Mouse (Mus musculus) 3134 (cell line): Measurements from ENCODE around the gene Cd2.

Experiments used
- DNase-seq: peaks from one replicate; pipeline ENCODE4 v3.0.0-alpha.2; 2011; ENCODE audit warnings: low spot score; ENCODE audit not compliant: insufficient read length; ENCODE audit errors: extremely low read depth

The Cd2 gene

DNA sequence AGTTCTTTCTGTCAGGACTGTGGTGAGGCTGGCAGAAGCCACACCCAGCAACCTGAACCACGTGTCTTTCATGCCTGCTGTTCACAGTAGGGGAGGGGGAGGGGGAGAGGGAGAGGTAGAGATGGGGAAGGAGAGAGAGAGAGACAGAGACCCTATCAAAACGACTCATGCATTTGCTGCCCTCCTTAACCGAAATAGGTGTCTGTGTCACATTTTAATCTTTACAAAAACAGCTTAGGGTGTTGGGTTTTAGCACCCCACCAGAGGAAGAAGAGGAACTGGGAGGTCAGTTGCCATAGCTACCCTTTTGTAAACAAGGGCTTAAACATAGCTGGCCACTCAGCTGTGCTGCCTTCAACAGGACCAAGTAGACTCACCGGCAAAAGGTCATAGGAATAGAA is at the start of gene Cd2:
Gene Cd2 (minus strand): TSS at position 29 of the 401 bp plus-strand sequence.
- DNase-seq = no peak

DNA sequence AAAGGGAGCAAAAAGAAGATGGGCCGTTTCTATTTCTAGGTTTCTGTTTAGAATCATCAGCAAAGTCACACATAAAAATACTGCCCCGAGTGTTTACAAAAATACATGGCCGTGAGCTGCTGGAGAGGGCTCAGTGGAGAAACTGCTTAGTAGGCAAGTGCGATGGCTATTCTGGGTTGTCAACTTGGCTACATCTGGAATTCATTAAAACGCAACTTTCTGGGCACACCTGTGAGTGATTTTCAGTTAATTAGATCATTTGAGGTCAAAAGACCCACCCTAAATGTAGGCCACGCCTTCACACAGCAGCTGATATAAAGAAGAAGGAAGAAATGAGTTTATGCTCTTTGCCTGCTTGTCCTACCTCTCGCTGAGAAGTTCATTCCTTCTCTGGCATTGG is 40.9 kb upstream of the Cd2 start:
- DNase-seq = no peak

DNA sequence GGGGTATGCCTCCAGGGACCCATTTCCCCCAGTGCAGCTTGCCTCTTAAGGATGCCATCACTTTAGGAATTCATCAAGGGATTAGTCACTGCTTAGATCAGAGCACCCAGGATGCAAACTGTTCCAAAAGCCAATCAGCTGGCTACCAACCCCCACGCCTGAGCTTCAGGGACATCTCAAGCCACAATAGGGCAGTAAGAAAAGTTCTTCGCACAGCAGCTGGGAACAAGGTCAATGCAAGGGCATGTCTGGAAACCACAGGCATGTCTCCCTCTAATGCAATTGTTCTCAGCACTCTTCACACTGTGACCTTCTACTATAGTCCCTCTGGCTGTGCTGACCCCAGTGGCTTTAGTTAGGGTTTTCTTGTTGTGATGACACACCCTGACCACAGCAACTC is 39.5 kb upstream of the Cd2 start:
- peak; percentile 47 for DNase-seq

DNA sequence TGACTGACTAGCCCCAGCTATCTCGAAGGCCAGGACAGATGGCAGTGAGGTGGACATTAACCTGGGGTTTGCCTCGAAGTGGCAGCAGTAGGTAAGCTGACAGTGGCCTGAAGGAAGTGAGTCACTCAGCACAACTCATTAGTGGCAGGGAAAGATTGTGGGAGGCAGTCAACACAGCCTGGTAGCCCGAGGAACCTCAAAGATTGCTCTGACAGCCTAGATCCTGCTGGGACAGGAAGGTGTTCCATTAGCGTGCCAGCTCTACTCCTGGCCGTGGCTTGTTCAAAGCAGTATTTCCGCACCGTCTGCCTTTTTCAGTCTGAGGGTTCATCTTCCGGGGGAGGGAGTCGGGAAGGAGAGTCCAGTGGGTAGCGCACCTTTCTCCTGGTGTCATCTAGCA is 34.7 kb upstream of the Cd2 start:
- DNase-seq = no peak

DNA sequence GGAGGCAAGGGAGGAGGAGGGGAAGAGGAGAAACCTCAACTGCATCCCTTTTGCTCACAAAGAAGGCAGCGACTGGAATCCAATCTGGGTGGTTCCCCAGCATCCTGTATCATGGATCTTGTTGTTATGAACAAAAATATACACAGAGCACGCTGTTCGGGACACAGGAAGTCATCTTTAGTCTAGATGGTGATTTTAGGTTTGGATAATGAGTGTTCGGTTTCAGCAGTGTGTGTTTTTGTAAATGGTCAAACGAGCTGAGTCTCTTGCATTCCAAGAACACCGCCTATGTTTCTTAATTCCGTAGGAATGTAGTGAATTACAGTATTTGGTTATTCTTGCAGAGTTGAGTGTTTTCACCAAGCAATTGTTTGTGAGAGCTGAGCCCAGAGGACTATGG is 33.1 kb upstream of the Cd2 start:
- no peak for DNase-seq

DNA sequence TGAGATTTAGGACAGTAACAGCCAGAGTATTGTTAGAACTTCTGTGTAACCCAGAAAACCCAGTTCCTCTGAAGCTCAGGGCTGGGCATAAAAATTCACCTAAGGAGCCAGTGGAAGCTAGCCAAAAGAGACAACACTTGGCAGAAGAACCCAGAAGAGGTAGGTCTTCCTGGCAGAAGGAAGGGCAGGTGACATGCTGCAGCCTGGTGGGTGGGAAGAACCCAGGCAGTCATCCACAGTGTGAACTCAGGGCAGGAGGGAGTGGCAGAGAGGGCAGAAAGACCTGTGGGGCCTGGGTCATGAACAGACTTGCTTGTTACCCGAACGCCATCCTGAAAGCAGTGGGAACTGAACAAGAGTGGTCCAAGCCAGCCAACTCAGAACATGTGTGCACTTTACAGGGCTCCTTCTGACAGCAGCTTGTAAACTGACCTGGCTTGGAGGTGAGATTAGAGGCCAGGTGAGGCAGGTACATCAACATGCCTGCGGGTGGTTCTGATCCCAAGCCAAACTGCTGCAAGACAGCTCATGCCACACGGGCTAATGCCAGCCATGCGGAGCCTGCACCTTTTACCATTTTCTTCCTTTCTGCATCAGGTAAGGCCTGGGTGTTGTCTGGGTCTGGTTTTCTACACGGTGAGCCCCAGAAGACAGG is 30.9 kb upstream of the Cd2 start:
- DNase-seq = no peak

DNA sequence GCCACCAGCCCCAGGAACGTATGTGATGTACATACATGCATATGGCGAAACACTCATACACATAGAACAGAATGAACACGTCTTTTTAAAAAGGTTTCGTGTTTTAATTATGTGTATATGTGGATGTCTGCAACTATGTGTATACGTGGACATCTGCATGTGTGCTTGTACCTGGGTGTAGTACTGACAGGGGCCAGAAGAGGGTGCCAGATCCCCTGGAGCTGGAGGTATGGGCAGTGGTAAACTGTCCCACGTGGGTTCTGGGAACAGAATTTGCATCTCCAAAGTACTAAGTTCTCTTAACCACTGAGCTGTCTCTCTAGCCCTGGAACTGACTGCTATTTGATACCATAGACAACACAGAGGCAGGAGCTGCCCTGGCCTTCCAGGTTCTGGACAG is 30.4 kb upstream of the Cd2 start:
- DNase-seq = no peak

DNA sequence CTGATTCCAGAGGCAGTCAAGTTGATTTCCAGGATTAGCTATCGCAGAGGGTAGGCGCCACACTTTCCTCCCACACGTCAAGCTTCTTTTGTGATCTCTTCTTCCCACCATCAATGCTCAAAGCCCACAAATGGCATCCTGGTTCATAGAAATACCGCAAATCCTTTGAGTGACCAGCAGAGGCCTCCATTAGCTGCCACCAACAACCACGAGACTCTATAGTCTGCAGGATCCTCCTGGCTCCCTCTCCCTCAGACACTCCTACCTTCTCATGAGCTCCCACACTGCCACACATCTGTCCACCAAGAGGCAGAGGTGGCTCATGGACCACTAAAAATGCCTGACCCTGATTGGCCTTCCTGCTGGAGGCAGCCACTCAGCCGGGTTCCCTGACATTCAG is 27.2 kb upstream of the Cd2 start:
- no peak for DNase-seq

DNA sequence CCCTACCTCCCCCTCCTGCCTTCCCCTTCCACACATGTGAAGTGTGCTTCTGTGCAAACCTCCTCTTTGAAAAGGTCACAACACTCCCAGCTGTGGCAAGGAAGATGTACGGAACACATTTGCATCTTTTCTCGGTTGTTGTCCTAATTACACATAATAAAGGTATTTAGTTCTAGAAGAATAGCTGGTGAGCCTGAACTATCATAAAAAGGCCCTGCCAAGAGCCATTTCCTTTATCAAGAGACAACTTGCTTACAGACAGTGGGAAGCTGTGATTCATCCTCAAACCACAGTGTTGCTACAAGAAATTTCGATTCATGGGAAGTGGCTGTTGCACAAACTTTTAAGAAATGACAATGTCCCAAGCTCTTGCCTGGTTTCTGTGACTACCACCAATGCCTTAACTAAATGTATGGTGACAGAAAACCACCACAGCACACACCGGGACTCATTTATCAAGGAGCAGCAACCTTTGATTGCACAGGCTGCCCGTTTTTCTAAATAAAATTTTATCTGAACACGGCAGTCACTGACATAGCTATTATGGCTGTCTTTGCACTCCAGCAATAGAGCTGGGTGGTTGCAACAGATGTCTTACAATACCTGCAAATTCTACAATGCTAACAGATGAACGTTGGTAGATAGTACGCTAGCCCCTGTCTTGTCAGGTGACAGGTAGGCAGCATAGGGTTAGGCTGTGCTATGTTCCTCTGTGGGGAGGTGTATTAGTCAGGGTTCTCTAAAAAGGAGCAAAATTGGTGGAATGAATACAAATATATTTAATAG is 25.7 kb upstream of the Cd2 start:
- no peak for DNase-seq

DNA sequence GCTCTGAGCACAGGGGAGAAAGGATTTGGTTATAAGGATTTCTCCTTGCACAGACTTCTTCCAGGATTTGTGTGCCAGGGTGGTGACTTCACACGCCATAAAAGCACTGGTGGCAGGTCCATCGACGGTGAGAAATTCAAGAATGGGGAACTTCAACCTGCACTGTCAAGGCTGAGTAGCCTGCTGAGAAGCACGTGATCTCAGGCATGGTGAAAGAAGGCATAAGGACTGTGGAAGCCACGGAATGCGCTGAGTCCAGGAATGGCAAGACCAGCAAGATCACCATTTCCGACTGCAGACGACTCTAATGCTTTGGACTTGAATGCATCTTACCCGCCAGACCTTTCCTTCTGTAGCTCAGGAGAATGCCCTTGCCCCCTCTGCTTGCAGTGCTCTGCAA is 23.2 kb upstream of the Cd2 start:
- DNase-seq = no peak

DNA sequence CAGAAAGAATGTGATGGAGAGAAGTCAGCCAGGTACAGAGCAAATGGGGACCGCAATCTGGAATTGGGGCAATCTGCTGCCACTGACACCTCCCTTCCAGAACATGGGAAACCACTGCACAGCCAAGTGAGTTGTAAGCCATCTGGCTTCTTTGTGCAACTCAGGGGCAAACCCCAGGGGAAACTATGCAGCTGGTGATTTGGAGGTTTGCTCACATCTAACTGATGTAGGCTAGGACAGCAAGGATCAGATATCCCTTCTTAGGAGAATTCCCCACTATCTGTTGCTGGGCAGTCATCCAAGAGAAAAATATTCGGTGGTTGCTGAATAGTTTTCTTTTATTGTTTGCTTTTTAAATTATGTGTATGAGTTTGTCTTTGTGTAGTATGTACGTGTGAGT is 21.9 kb upstream of the Cd2 start:
- no peak for DNase-seq

DNA sequence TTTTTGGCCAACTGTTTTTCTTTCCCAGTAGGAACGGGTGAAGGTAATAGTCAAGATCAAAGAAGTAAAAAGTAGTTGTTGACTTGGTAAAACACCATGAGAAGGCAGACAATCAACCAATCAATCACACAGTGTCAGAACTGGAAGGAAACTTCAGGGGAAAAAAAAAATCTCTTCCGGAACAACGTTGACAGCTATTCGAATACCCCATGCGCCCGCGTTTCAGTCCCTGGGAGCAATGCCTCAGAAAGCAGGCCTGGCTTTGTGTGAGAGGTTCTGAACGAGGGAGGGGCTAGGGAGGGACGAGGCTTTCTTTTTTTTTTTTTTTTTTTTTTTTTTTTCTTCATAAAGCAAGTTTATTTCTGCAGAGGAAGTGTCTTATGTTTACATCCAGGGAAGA is 18.4 kb upstream of the Cd2 start:
- DNase-seq = no peak

DNA sequence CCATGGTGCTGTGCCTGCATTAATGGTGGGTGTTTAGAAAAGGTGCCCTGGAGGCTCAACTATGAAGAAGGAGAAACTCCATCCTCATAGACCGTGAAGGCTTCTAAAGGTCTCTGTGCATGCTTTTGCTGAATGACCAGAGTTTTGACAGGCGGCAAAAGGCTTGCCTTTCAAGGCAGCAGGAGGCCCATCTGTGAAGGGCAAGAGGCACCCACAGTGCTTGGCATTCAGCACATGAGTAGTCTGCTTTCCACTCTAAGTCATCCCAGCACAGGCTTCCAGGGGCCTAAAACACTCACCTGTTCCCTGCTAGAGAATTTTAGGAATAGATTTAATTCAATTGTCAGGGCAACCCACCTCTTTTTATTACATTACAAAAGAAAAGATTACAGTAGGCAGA is 17.3 kb upstream of the Cd2 start:
- no peak for DNase-seq

DNA sequence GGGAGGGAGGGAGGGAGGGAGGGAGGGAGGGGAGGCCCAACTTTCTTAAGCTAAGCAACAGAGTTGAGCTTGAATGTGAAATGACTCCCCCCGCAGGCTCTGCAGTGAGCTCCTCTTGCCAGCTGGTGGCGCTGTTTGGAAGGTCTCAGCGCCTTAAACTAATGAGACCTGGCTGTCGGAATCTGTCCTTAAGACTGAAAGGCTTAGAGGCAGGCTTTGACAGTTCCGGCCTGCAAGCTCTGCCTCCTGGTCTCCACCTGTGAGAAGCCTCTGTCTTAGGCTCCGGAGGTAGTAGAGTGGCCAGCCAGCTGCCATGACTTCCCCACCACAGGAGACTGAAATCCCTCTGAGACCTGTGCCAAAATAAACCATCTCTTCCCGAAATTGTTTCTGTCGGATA is 16.4 kb upstream of the Cd2 start:
- peak; percentile 41 for DNase-seq

DNA sequence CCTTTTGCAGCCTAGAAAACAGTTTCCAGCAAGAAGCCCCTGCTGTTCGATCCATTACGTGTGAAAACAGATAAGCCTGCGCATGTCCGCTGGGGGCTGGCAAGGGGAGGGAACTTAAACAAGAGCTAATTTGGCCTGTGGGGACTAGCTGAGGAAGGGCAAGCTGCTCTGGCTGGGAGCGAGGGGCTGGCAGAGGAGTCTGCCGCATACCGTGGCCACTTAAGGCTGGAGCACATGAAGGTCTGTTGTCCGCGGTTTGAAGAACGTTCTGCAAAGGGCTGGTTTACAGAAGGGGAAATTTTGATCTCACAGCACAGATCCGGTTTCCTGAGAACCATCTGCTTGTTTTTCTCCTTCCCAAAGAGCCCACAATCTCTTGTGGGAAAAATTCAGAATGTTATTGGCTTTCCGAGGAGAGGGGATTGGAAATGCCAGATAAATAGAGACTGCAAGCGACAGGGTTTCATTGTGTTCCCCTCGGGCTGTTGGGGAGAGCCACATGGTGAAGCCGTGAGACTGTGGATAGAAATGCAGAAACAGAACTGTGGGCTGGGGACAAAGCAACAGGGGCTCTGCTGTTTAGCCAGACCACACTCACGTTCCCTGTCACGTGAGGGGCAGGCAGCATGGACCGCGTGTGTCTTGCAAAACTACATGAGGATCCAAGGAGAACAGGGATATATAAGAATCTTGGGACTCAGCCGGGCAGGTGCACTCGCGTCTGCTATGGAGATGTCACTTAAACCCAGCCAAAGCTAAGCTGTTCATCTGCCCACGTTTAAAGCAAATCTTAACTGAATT is 12.7 kb upstream of the Cd2 start:
- DNase-seq = no peak

DNA sequence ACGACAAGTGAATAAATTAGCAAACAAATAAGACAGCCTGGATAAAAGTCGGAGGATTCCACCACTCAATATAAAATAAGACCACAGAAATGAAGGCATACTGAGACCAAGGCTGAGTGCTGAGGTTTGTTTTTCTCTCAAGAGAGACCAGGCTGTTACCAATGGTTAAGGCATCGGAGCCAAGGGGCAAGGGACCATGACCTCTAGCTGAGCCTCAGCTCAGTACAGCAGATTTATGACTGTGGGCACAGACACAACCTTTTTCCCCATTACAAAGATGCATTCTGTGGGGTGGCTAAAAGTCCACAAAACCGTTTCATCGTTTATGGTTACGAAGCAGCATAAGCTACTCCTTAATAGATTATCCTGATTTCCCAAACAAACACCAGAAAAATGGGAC is 11.9 kb upstream of the Cd2 start:
- no peak for DNase-seq

DNA sequence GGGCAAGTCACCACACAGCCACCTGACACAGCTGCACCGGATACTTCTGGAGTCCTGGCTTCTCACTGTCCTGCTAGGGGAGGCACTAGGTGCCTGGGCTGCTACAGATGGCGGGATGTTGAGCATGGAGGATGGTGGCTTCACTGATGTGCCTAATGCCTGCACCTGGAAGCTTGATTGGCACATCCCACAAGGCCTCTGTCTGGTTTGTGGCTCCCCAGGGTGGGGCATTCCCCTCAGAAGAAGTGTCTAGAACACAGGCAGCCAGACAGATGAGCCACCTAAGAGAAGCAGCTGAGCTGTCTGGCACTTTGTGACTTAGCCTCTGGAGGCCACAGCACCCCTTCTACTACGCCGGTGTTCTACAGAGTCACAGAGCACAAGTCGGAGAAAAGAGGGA is 9.5 kb upstream of the Cd2 start:
- no peak for DNase-seq

DNA sequence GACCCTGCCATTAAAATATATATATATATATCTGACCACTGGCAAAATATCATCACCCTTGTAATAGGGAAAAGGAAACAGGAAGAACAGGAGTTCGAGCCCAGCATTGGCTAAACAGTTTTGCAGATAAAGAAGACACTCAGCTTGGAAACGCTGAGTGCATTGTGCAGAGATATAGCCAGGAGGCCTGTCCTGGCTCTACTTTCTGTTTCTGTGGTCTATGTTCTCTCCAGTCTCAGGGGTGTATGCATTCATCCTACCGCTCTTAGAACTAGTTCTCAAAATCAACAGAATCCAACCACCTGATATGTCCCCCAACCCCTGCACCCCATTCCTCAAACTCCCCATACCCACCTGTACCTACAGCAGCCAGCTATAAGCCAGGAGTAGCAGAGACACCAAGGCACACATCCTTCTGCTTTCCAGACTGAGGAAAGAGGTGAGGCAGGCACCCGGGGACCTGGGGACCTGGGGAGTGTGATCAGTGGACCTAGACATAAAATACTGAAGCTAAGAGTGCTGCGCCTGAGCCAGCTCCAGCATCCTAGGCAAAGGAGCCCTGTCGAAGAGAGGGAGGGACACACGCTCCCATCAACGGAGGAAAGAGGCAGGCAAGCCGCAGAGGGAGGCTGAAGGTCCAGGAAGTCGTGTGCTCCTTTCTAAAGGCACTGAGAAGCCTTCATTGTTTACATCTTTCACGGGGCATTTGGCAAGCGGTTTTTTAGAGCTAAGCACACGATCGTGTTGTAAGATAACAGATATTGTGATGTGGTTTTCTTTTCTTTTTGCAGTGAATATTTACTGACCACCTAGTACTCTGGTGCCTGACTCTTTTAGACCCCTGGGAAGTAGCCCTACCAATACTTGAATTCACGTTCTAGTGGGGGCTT is 8.4 kb upstream of the Cd2 start:
- DNase-seq = no peak

DNA sequence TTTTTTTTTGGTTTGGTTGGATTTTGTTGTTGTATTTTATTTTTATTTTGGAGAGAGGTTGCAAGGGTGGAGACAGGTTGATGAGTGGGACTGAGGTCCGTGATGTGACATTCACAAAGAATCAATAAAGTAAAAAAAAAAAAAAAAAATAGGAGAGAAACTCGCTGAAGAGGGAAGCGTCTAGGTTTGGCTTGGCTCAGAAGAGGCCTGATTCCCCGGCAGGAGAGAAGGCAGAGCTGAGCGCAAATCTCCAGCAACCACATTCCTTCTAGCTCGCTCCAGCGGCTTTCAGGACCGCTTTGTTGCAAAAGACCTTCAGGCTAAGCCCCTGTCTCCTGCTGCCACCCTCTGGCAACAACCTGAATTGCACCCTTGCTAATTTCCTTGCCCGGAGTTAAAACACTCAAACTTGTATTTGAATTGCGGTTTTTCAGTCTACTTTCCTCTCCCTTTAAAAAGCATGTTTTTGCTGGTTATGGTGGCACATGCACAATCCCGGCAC is 7.7 kb upstream of the Cd2 start:
- peak; percentile 61 for DNase-seq

DNA sequence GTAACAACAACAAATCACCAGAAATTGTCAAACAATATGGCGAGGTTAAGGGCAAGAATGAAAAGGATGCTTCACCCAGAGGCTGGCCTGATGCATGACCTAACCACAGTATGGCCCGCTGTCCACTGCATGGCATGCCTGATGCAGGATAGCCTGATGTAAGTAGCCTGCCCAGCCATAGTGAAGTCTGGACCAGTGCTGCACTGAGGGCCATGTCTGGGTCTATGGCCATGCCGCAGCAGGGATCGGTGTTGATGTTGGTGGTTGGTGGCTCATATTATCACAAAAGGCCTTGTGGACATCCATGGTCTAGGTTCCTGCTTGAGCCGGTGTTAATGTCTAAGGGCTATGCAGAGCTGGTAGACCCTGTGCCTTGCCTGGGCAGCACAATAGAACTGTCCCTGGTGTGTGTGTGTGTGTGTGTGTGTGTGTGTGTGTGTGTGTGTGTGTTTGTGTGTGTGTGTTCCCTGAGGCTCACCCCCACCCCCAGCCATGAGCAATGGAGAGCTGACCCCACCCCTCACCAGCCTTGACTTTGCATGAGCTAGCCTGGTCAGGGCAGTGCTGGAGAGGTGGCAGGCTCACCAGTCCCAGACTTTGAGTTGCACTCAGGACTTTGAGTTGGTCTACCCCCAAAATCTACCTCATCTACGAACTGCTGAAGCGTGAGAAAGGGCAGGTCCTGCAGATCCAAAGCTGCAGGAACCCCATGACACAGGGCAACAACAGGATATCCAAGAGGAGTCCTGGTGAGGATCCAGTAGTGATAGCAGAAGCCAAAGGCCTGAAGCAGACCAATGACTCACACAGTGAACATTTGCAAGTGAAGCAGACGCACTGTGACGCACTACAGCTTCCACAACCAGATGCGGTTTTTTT is 7.0 kb upstream of the Cd2 start:
- DNase-seq = peak; percentile 54
